Mouse (Mus musculus) kidney, embryonic 16.5 days (tissue): Measurements from ENCODE around the gene Lgalsl. TPM values are rescaled to one million over a fixed set of nuclear protein-coding genes. Genes with fewer than 3 reads are reported as not detected.

Experiments
- ATAC-seq: fragments of 200-750 bp; cut with Nextera tagmentation; 2 replicates; pipeline ENCODE4 v1.8.0; 2017; ENCODE audit warnings: moderate TSS enrichment; ENCODE audit not compliant: low FRiP score, low TSS enrichment
- H3K27ac ChIP-seq: fragments of 300-500 bp; sonication (generic); 2 replicates; pipeline ENCODE4 v1.5.1; 2014; ENCODE audit warnings: low read length
- H3K27me3 ChIP-seq: fragments of 300-500 bp; sonication (generic); 2 replicates; pipeline ENCODE4 v1.6.1; 2014; ENCODE audit warnings: low read length, control low read depth, mixed read lengths; ENCODE audit not compliant: insufficient read depth
- H3K36me3 ChIP-seq: fragments of 300-500 bp; sonication (generic); 2 replicates; pipeline ENCODE4 v1.6.1; 2014; ENCODE audit warnings: low read length, control low read depth, mixed read lengths; ENCODE audit not compliant: insufficient read depth
- H3K4me1 ChIP-seq: fragments of 300-500 bp; sonication (generic); 2 replicates; pipeline ENCODE4 v1.6.1; 2014; ENCODE audit warnings: low read length, control low read depth, mixed read lengths; ENCODE audit not compliant: insufficient read depth
- H3K4me2 ChIP-seq: fragments of 300-500 bp; sonication (generic); replicated peaks from 2 replicates; pipeline ENCODE4 v1.6.1; 2014; ENCODE audit warnings: low read depth, low read length
- H3K4me3 ChIP-seq: fragments of 300-500 bp; sonication (generic); 2 replicates; pipeline ENCODE4 v1.5.1; 2014; ENCODE audit warnings: mild to moderate bottlenecking, low read length
- H3K9ac ChIP-seq: fragments of 300-500 bp; sonication (generic); replicated peaks from 2 replicates; pipeline ENCODE4 v1.6.1; 2014; ENCODE audit warnings: low read length
- H3K9me3 ChIP-seq: fragments of 300-500 bp; sonication (generic); 2 replicates; pipeline ENCODE4 v1.6.1; 2016; ENCODE audit warnings: low read length, control low read depth
- WGBS: fragments of 180-500 bp; shearing (Covaris S2); extraction: QIAGEN DNeasy Blood & Tissue Kit; methylation state at CpG from one replicate; pipeline ENCODE4 v1.1.7; 2014; 5-methylcytosine and 5-hydroxymethylcytosine counted together
- polyA plus RNA-seq: library from polyadenylated mRNA; unstranded; fragments of >200 nt; fragmentation: Nextera tagmentation; extraction: Ambion mirVana; gene quantifications from 2 replicates; pipeline ENCODE4 v1.2.1, GENCODE M21; 2015

Gene Lgalsl
- polyA plus RNA-seq, 1 experiment from 2014 or later, result 33.3 TPM

DNA sequence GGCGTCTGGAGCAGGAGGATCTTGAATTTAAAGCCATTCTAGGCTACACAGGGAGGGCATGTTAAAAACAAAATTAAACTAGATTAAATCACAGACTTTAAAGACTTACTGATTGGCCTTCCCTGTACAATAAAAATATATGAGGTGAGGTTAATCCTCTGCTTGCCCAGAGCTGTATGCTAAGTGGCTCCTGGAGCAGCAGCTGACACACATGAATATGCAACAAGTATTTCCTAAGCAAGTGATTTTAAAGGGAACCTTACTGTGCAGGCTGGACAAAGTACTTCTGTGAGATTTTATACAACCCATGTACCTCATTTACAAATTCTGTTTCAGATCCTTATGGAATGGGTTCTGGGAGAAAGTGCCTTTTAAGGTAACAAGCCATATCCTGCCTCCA is 41.8 kb downstream of the Lgalsl start:
- Histone ChIP-seq H3K4me3 (no peak overlapping the region), H3K36me3 (0 out of 2 replicates have a peak, but pooled peaks cover 3% of the 10 kb centered on the region), H3K9me3 (peaks cover 13% of the 10 kb centered on the region), H3K4me2 (no peak overlapping the region), H3K27me3 (no peaks in the 10 kb centered on the region), H3K27ac (no peak overlapping the region), H3K4me1 (no peaks in the 10 kb centered on the region), H3K9ac (no peak overlapping the region)
- 49% methylated on average over 1 of the region's 1 CpGs for WGBS
- no peak for ATAC-seq

DNA sequence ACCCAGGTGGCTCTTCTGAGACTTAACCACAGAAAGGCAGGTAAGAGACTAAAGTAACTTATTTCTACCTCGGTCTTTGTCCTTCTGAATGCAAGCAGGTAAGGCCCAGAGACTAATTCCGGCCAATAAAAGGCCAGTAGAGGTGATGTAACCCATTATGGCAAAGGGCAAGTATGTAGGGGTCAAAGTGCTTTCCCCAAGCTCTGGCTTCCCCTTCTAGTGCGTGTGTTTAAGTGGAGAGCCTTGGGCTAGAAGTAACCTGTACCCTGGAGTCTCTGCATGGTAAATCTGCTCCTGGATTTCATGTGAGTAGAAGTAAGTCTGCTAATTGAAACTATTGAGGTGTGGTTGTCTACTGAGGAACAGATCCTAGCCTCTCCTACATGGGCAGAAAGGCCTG is 42.8 kb downstream of the Lgalsl start:
- H3K9ac ChIP-seq, result no peak overlapping the region
- no peak overlapping the region for H3K27ac ChIP-seq
- WGBS, result 72% methylated on average over 3 of the region's 3 CpGs
- no peaks in the 10 kb centered on the region for H3K27me3 ChIP-seq
- 0 out of 2 replicates have a peak, but pooled peaks cover 3% of the 10 kb centered on the region for H3K36me3 ChIP-seq
- H3K4me2 ChIP-seq, result no peak overlapping the region
- no peaks in the 10 kb centered on the region for H3K4me1 ChIP-seq
- no peak overlapping the region for H3K4me3 ChIP-seq
- ATAC-seq, result no peak
- H3K9me3 ChIP-seq, result peaks cover 13% of the 10 kb centered on the region

DNA sequence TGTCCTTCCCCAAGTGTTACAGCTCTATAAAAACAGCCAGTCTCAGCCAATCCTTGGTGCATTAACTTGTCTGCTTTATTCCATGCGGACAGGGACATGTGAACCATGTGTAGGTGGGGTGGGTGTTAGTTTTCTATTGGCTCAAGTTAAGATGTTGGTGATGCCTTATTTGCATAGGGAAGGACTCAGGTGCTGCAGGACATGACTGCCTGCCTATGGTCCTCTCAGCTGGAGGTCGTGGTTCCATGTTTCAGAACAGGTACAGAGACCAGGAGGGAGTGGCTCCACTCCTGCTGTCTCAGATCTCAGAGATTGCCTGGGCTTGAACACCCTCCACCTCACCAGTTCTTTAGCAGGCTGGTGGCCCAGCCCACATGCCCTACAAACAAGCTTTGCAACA is 44.7 kb downstream of the Lgalsl start:
- H3K4me2 ChIP-seq, result no peak overlapping the region
- no peak overlapping the region for H3K27ac ChIP-seq
- no peak overlapping the region for H3K4me3 ChIP-seq
- WGBS, result 57% methylated on average over 2 of the region's 2 CpGs
- no peak for ATAC-seq
- peaks cover 13% of the 10 kb centered on the region for H3K9me3 ChIP-seq
- H3K4me1 ChIP-seq, result no peaks in the 10 kb centered on the region
- H3K27me3 ChIP-seq, result no peaks in the 10 kb centered on the region
- no peak overlapping the region for H3K9ac ChIP-seq
- H3K36me3 ChIP-seq, result 0 out of 2 replicates have a peak, but pooled peaks cover 3% of the 10 kb centered on the region

DNA sequence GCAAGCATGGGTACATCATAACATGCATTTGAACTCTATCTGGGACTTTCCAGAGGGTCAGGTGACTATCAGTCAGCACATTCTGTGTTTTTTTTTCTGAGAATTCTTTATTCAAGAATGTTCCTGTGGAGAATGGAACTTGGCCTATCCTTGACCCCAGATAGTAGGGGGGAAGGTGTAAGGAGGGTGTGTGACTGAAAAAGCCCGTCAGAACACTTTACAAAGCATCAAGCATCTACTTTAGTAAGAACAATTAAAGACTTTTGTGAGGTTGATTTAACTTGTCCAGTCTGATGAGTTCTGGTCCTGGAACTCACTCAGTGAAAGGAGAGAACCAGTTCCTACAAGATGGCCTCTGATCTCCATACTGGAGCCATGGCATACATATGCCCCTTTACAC is 45.7 kb downstream of the Lgalsl start:
- WGBS, result 81% methylated on average over 1 of the region's 1 CpGs
- Histone ChIP-seq H3K9ac (no peak overlapping the region), H3K27me3 (no peaks in the 10 kb centered on the region), H3K9me3 (peaks cover 11% of the 10 kb centered on the region), H3K4me1 (no peaks in the 10 kb centered on the region), H3K36me3 (0 out of 2 replicates have a peak, but pooled peaks cover 3% of the 10 kb centered on the region), H3K4me2 (no peak overlapping the region), H3K4me3 (no peak overlapping the region), H3K27ac (no peak overlapping the region)
- ATAC-seq, result no peak

DNA sequence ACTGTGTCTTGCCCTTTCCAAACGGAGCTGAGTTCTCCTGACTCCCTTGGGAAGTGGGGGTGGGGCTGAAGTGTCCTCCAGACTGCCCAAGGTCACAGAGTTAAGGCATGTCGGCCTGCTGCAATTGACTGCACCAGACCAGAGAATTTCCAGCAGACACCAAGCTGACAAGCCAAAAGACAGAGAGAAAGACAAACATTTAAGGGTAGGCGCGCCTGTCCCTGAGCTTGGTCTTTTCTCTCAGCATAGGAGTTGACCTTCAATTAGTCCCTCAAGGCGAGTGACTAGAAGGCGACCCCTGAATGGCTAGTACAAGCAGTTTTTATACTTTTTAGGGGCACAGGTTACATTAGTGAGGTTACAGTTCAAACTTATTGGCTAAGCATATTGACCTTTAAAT is 46.1 kb downstream of the Lgalsl start:
- no peak for ATAC-seq
- H3K27me3 ChIP-seq, result no peaks in the 10 kb centered on the region
- H3K36me3 ChIP-seq, result 0 out of 2 replicates have a peak, but pooled peaks cover 3% of the 10 kb centered on the region
- H3K4me2 ChIP-seq, result no peak overlapping the region
- WGBS, result 82% methylated on average over 6 of the region's 6 CpGs
- H3K27ac ChIP-seq, result no peak overlapping the region
- peaks cover 11% of the 10 kb centered on the region for H3K9me3 ChIP-seq
- no peaks in the 10 kb centered on the region for H3K4me1 ChIP-seq
- H3K4me3 ChIP-seq, result no peak overlapping the region
- no peak overlapping the region for H3K9ac ChIP-seq

DNA sequence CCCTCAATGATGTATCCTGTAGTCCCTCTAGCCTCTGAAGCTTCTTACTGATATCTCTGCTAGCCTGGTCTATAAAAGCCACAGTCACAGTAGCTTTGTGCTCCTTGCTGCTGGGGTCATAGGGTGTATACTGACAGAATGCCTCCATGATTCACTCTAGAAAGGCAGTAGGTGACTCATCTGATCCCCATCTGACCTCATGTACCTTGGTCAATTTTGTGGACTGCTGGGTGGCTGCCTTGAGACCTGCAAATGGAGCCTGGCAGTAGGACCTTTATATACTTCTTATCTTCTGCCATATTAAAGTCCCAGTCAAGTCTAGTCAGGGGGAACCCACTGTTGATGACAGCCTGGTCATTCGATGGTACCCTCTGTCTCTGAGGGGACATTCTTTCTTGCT is 47.4 kb downstream of the Lgalsl start:
- no peak overlapping the region for H3K9ac ChIP-seq
- no peaks in the 10 kb centered on the region for H3K4me1 ChIP-seq
- 80% methylated on average over 1 of the region's 1 CpGs for WGBS
- peaks cover 11% of the 10 kb centered on the region for H3K9me3 ChIP-seq
- ATAC-seq, result no peak
- H3K36me3 ChIP-seq, result 0 out of 2 replicates have a peak, but pooled peaks cover 3% of the 10 kb centered on the region
- H3K27me3 ChIP-seq, result no peaks in the 10 kb centered on the region
- H3K4me2 ChIP-seq, result no peak overlapping the region
- H3K4me3 ChIP-seq, result no peak overlapping the region
- H3K27ac ChIP-seq, result no peak overlapping the region

DNA sequence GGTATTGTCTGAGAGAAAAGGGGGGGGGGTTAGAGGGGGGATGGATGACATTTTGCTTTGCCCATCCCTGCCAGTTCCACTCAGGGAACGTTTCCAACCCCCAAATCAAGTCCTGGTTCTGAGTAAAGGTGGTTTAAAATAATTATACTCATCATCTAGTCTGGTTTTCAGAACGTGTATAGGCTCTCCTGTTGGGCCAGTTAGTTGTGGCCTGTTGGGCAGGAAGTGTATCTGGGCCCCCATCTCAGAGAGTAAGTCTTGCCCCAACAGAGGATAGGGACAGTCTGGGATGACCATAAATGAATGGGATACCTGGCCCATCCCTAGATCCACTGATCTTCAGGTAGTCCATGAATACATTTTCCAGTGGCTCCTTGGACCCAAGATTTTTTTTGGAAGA is 48.2 kb downstream of the Lgalsl start:
- ATAC-seq, result no peak
- 63% methylated on average over 2 of the region's 2 CpGs for WGBS
- Histone ChIP-seq H3K27ac (no peak overlapping the region), H3K9ac (no peak overlapping the region), H3K4me2 (no peak overlapping the region), H3K27me3 (no peaks in the 10 kb centered on the region), H3K9me3 (peaks cover 11% of the 10 kb centered on the region), H3K4me3 (no peak overlapping the region), H3K36me3 (0 out of 2 replicates have a peak, but pooled peaks cover 3% of the 10 kb centered on the region), H3K4me1 (no peaks in the 10 kb centered on the region)

DNA sequence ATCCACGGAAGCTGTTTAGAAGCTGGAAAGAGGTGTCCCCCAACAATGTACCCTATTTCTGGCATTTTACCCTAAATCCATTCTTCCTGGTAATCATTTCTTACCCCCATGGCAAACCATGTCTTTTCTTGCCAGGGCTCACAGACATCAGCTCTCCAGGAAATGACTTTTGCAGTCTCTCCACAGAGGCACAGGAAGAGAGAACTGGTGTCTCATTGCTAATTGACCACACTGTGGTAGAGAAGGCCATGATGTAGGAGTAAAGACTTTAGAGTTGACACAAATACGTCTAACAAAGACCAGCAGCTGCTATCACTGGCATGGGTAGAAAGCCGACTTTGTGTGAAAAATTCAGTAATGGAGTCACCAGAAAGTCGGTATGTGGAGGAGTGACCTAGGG is 50.5 kb downstream of the Lgalsl start:
- WGBS, result 77% methylated on average over 4 of the region's 4 CpGs
- no peak overlapping the region for H3K9ac ChIP-seq
- ATAC-seq, result no peak

DNA sequence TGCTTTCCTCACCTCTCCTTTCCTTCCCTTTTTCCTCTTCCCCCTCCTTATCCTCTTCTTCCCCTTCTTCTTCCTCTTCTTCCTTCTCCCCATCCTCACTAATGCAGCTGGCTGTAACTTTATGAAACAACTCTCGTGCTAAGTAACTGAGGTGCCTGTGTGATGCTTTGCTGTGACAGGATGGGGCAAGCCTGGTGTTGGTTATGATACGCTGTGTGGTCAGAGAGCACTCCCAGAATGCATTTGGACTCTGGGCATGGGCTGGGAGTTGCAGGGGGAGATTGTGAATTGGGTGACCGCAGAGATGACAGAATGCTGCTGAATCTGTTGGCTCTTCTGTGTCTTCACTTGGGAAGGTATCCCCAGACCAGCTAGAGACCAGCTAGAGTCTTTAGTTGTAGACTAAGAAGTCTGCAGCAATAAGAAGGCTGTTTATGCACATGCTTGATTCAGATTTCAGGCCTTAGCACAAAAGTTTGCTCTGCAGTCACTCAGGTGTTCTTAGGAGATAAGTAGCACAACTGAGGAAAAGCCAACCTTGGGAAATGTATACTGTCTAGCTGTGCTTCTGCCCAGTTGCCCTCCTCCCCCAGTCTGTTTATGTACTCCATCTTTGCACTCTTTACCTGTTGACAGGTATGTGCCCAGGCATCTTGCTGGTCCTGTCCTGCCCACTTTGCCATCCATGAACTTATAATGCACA is 51.8 kb downstream of the Lgalsl start:
- Histone ChIP-seq H3K4me2 (no peak overlapping the region), H3K9me3 (0 out of 2 replicates have a peak, but pooled peaks cover 6% of the 10 kb centered on the region), H3K27me3 (no peaks in the 10 kb centered on the region), H3K36me3 (no peaks in the 10 kb centered on the region), H3K4me1 (no peaks in the 10 kb centered on the region), H3K4me3 (no peak overlapping the region), H3K27ac (no peak overlapping the region), H3K9ac (no peak overlapping the region)
- 91% methylated on average over 3 of the region's 3 CpGs for WGBS
- ATAC-seq, result no peak

More for the DNA sequence above, 50.5 kb downstream of the Lgalsl start:
- no peak overlapping the region for H3K27ac ChIP-seq
- H3K4me3 ChIP-seq, result no peak overlapping the region
- H3K4me2 ChIP-seq, result no peak overlapping the region
- H3K4me1 ChIP-seq, result no peaks in the 10 kb centered on the region
- 0 out of 2 replicates have a peak, but pooled peaks cover 2% of the 10 kb centered on the region for H3K36me3 ChIP-seq
- no peaks in the 10 kb centered on the region for H3K27me3 ChIP-seq
- peaks cover 17% of the 10 kb centered on the region for H3K9me3 ChIP-seq

DNA sequence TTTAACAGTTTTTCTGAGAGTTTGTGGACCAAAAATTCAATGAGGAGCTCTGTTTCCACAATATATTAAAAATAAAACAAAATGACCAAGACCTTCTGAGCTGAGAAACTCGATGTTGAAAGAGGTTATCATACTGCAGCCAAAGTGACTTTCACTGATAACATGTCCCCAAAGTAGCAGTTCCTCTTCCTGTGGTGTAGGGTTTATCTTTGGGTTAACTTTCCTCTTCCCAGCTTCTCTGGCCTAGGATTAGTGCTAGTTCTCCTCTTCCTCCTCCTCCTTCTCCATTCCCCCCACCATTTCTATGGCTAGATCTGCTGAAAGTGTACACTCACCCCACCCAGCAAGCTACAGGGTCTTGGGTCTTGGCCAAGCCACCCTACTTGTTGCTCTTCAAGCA is 52.6 kb downstream of the Lgalsl start:
- ATAC-seq, result no peak
- H3K27ac ChIP-seq, result no peak overlapping the region
- H3K36me3 ChIP-seq, result no peaks in the 10 kb centered on the region
- 92% methylated on average over 1 of the region's 1 CpGs for WGBS
- 0 out of 2 replicates have a peak, but pooled peaks cover 6% of the 10 kb centered on the region for H3K9me3 ChIP-seq
- H3K4me3 ChIP-seq, result no peak overlapping the region
- H3K27me3 ChIP-seq, result no peaks in the 10 kb centered on the region
- H3K9ac ChIP-seq, result no peak overlapping the region
- no peaks in the 10 kb centered on the region for H3K4me1 ChIP-seq
- H3K4me2 ChIP-seq, result no peak overlapping the region
